Mouse (Mus musculus): ENCODE measurements around the gene Ngb. TPM values are rescaled to one million over a fixed set of nuclear protein-coding genes. Genes with fewer than 3 reads are reported as not detected.

The Ngb gene
- polyA plus RNA-seq, 2 experiments from 2014 or later = not detected

GRCm38 (mm10) chr12:87089701-87090100 lies 12.6 kb downstream of the Ngb start:
- no peak for ATAC-seq

GRCm38 (mm10) chr12:87089255-87089654 lies 13.1 kb downstream of the Ngb start:
- no peak for ATAC-seq

- ATAC-seq = no peak
Measured at GRCm38 (mm10) chr12:87088331-87088730, 14.0 kb downstream of the Ngb start.

GRCm38 (mm10) chr12:87087236-87087635 lies 15.1 kb downstream of the Ngb start:
- no peak for ATAC-seq

- no peak for ATAC-seq
Measured at GRCm38 (mm10) chr12:87082797-87083196, 19.5 kb downstream of the Ngb start.

GRCm38 (mm10) chr12:87076610-87077009 lies 25.7 kb downstream of the Ngb start:
- ATAC-seq = no peak

GRCm38 (mm10) chr12:87070520-87070919 lies 31.8 kb downstream of the Ngb start:
- ATAC-seq = no peak

GRCm38 (mm10) chr12:87066429-87066828 lies 35.9 kb downstream of the Ngb start:
- ATAC-seq = no peak

GRCm38 (mm10) chr12:87065446-87065845 lies 36.9 kb downstream of the Ngb start:
- no peak for ATAC-seq

GRCm38 (mm10) chr12:87057066-87057465 lies 45.3 kb downstream of the Ngb start:
- ATAC-seq = no peak

GRCm38 (mm10) chr12:87054873-87055272 lies 47.5 kb downstream of the Ngb start:
- ATAC-seq = no peak

GRCm38 (mm10) chr12:87052661-87053321 lies 49.5 kb downstream of the Ngb start:
- no peak for ATAC-seq

GRCm38 (mm10) chr12:87047536-87047935 lies 54.8 kb downstream of the Ngb start:
- no peak for ATAC-seq

Other genes with a start within 250 kb of the Ngb start
- 10 to 100 TPM in 1 of 2 experiments, 1 to 10 TPM in 1; 7.6 to 18.8 TPM for gene Irf2bpl, start 217.7 kb downstream of the Ngb start, polyA plus RNA-seq (2017; shearing (Covaris generic))
- 10 to 100 TPM; 20.0 to 29.3 TPM for gene Cipc, start 155.5 kb downstream of the Ngb start, polyA plus RNA-seq (2017; shearing (Covaris generic))
- gene Zdhhc22, start 112.1 kb downstream of the Ngb start, polyA plus RNA-seq (2017; shearing (Covaris generic)) = under 1 TPM in 1 of 2 experiments, not detected in 1; 0.36 TPM
- gene Tmem63c, start 81.2 kb downstream of the Ngb start, polyA plus RNA-seq (2017; shearing (Covaris generic)) = 1 to 10 TPM in 1 of 2 experiments, under 1 TPM in 1; 0.54 to 1.1 TPM
- gene Gstz1, start 44.6 kb upstream of the Ngb start, polyA plus RNA-seq (2017; shearing (Covaris generic)) = 10 to 100 TPM; 13.8 to 21.4 TPM
- gene Pomt2, start 45.4 kb upstream of the Ngb start, polyA plus RNA-seq (2017; shearing (Covaris generic)) = 1 to 10 TPM in 1 of 2 experiments, under 1 TPM in 1; 0.89 to 1.1 TPM
- 1 to 10 TPM in 1 of 2 experiments, not detected in 1; 5.3 TPM for gene Samd15, start 97.2 kb upstream of the Ngb start, polyA plus RNA-seq (2017; shearing (Covaris generic))
- gene Tmed8, start 97.9 kb upstream of the Ngb start, polyA plus RNA-seq (2017; shearing (Covaris generic)) = 1 to 10 TPM; 2.2 to 3.4 TPM
- 1 to 10 TPM in 1 of 2 experiments, under 1 TPM in 1; 0.73 to 1.5 TPM for gene Noxred1, start 136.2 kb upstream of the Ngb start, polyA plus RNA-seq (2017; shearing (Covaris generic))
- gene Vipas39, start 163.7 kb upstream of the Ngb start, polyA plus RNA-seq (2017; shearing (Covaris generic)) = 10 to 100 TPM; 42.1 to 55.2 TPM
- gene Ahsa1, start 163.9 kb upstream of the Ngb start, polyA plus RNA-seq (2017; shearing (Covaris generic)) = 100 to 1,000 TPM; 146 to 154 TPM
- gene Ism2, start 197.2 kb upstream of the Ngb start, polyA plus RNA-seq (2017; shearing (Covaris generic)) = not detected

Data from CD4-positive, CD25-positive, alpha-beta regulatory T cell, adult 4 months (primary cell).